Mouse (Mus musculus) forebrain, embryonic 10.5 days (tissue): ENCODE results near the gene Creb3l2. TPM values are rescaled to one million over a fixed set of nuclear protein-coding genes. Genes with fewer than 3 reads are reported as not detected.

Source experiments
- DNase-seq: peaks from one replicate; pipeline ENCODE4 v3.0.0-alpha.2; 2017; ENCODE audit warnings: low spot score; ENCODE audit errors: extremely low spot score
- H3K27ac ChIP-seq: fragments of 300-500 bp; sonication (generic); 2 replicates; pipeline ENCODE4 v1.5.1; 2016; ENCODE audit warnings: mild to moderate bottlenecking
- H3K27me3 ChIP-seq: fragments of 300-500 bp; sonication (generic); 2 replicates; pipeline ENCODE4 v1.6.1; 2016; ENCODE audit warnings: mild to moderate bottlenecking; ENCODE audit not compliant: poor library complexity, severe bottlenecking
- H3K36me3 ChIP-seq: fragments of 300-500 bp; sonication (generic); replicated peaks from 2 replicates; pipeline ENCODE4 v1.6.1; 2016; ENCODE audit warnings: mild to moderate bottlenecking, moderate library complexity
- H3K4me1 ChIP-seq: fragments of 300-500 bp; sonication (generic); 2 replicates; pipeline ENCODE4 v1.6.1; 2016
- H3K4me3 ChIP-seq: fragments of 300-500 bp; sonication (generic); 2 replicates; pipeline ENCODE4 v1.5.1; 2016; ENCODE audit warnings: mild to moderate bottlenecking, moderate library complexity
- H3K9me3 ChIP-seq: fragments of 300-500 bp; sonication (generic); 2 replicates; pipeline ENCODE4 v1.6.1; 2016; ENCODE audit warnings: mild to moderate bottlenecking, moderate library complexity
- WGBS: fragments of 180-500 bp; shearing (Covaris S2); methylation state at CpG from one replicate; pipeline ENCODE4 v1.1.7; 2016; 5-methylcytosine and 5-hydroxymethylcytosine counted together
- polyA plus RNA-seq: library from polyadenylated mRNA; unstranded; fragments of >200 nt; fragmentation: Nextera tagmentation; extraction: Ambion mirVana; gene quantifications from 2 replicates; pipeline ENCODE4 v1.2.1, GENCODE M21; 2016

Gene Creb3l2
- polyA plus RNA-seq, 1 experiment from 2014 or later = 5.2 TPM

- Histone ChIP-seq H3K9me3 (no peaks in the 10 kb centered on the region), H3K27ac (no peak overlapping the region), H3K36me3 (no peaks in the 10 kb centered on the region), H3K27me3 (no peaks in the 10 kb centered on the region), H3K4me3 (no peak overlapping the region), H3K4me1 (peaks cover 27% of the 10 kb centered on the region)
- no peak for DNase-seq
- WGBS = 91% methylated on average over 11 of the region's 11 CpGs
These were observed 41.0 kb downstream of the Creb3l2 start for GRCm38 (mm10) chr6:37400866-37401525.

- peaks cover 26% of the 10 kb centered on the region for H3K4me1 ChIP-seq
- no peaks in the 10 kb centered on the region for H3K36me3 ChIP-seq
- no peak for DNase-seq
- H3K27ac ChIP-seq = no peak overlapping the region
- H3K4me3 ChIP-seq = no peak overlapping the region
- H3K27me3 ChIP-seq = no peaks in the 10 kb centered on the region
- WGBS = 93% methylated on average over 4 of the region's 4 CpGs
- no peaks in the 10 kb centered on the region for H3K9me3 ChIP-seq
These were observed 41.8 kb downstream of the Creb3l2 start for GRCm38 (mm10) chr6:37400167-37400566.

DNA sequence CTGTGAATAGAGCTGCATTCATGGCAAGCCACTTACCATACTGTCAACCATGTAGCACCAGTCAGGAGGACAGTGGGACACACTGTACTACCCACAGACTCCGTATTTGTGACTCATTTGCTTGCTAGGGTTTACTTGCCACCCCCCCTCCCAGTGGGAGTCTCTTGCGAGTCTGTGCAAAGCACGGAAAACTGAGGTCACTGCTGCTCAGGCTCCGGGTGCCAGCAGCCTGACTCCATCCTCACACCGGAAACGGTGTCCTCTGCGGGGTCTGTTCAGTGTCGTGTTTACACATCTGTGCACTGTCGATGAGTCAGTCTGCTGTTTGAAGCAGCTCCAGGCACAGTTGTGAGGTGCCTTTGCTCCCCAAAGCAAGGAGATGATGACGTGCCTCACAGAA is 43.0 kb downstream of the Creb3l2 start:
- H3K4me3 ChIP-seq = no peak overlapping the region
- H3K36me3 ChIP-seq = no peaks in the 10 kb centered on the region
- no peak for DNase-seq
- H3K9me3 ChIP-seq = no peaks in the 10 kb centered on the region
- peaks cover 19% of the 10 kb centered on the region for H3K4me1 ChIP-seq
- H3K27ac ChIP-seq = no peak overlapping the region
- 83% methylated on average over 10 of the region's 10 CpGs for WGBS
- H3K27me3 ChIP-seq = no peaks in the 10 kb centered on the region

GRCm38 (mm10) chr6:37397973-37398372 is 44.0 kb downstream of the Creb3l2 start:
- H3K9me3 ChIP-seq = no peaks in the 10 kb centered on the region
- WGBS = 92% methylated on average over 9 of the region's 9 CpGs

GRCm38 (mm10) chr6:37397254-37397653 is 44.7 kb downstream of the Creb3l2 start:
- no peaks in the 10 kb centered on the region for H3K36me3 ChIP-seq
- no peaks in the 10 kb centered on the region for H3K27me3 ChIP-seq
- no peak for DNase-seq
- no peak overlapping the region for H3K4me3 ChIP-seq
- WGBS = 91% methylated on average over 4 of the region's 4 CpGs
- H3K27ac ChIP-seq = no peak overlapping the region
- peaks cover 27% of the 10 kb centered on the region for H3K4me1 ChIP-seq
- H3K9me3 ChIP-seq = no peaks in the 10 kb centered on the region

More at GRCm38 (mm10) chr6:37397973-37398372, 44.0 kb downstream of the Creb3l2 start:
- Histone ChIP-seq H3K27ac (no peak overlapping the region), H3K4me3 (no peak overlapping the region), H3K27me3 (no peaks in the 10 kb centered on the region), H3K36me3 (no peaks in the 10 kb centered on the region), H3K4me1 (peaks cover 20% of the 10 kb centered on the region)
- no peak for DNase-seq

- Histone ChIP-seq H3K4me1 (peaks cover 20% of the 10 kb centered on the region), H3K36me3 (no peaks in the 10 kb centered on the region), H3K9me3 (no peaks in the 10 kb centered on the region), H3K27ac (no peak overlapping the region), H3K4me3 (no peak overlapping the region), H3K27me3 (no peaks in the 10 kb centered on the region)
- 86% methylated on average over 4 of the region's 4 CpGs for WGBS
- DNase-seq = no peak
These were observed 45.8 kb downstream of the Creb3l2 start for GRCm38 (mm10) chr6:37396127-37396526.

DNA sequence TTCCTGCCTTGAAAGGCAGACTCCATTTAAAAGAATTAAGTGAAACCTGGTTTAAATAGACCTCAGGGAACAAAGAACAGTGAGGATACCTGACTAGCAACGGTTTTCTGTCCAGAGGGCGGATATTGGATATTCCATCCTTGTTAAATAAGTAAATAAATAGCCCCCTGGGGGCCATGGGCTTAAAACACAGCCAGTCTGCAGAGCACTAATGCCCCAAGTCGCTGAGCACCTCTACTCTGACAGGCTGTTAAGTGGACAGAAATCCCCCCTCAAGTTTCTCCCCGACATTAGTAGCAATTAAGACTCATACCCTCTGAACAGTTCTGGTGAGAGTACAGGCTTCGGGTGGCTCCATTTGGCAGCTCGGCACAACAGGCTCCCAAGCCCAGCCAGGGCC is 48.7 kb downstream of the Creb3l2 start:
- 53% methylated on average over 6 of the region's 6 CpGs for WGBS
- no peaks in the 10 kb centered on the region for H3K36me3 ChIP-seq
- DNase-seq = no peak
- H3K27me3 ChIP-seq = no peaks in the 10 kb centered on the region
- no peaks in the 10 kb centered on the region for H3K9me3 ChIP-seq
- no peak overlapping the region for H3K4me3 ChIP-seq
- H3K4me1 ChIP-seq = peaks cover 15% of the 10 kb centered on the region
- no peak overlapping the region for H3K27ac ChIP-seq

GRCm38 (mm10) chr6:37392262-37392661 is 49.7 kb downstream of the Creb3l2 start:
- peak overlapping the region; percentile 1; the same call in 1 of the 2 replicates for H3K27ac ChIP-seq
- no peaks in the 10 kb centered on the region for H3K27me3 ChIP-seq
- H3K4me1 ChIP-seq = peaks cover 15% of the 10 kb centered on the region
- no peak for DNase-seq
- no peaks in the 10 kb centered on the region for H3K9me3 ChIP-seq
- no peaks in the 10 kb centered on the region for H3K36me3 ChIP-seq
- 82% methylated on average over 6 of the region's 6 CpGs for WGBS
- H3K4me3 ChIP-seq = no peak overlapping the region

DNA sequence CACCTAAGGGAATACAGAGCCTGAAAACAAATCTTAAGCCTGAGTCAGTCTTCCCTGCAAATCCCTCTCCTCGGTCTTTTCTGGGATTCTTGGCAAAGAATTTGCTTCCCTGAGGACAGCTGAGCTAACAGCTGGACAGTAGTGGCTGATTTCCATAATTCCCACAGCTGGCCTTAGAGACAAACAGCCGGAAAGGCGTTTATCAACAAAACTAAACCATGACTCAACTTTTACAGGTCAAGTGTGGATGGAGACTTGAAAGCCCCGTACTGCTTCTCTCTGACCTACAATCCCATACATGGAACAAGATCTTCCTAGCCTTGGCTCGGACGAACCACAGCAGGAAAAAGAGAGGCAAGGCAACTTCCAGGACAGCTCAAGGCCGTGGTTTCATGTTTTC is 50.6 kb downstream of the Creb3l2 start:
- 89% methylated on average over 7 of the region's 7 CpGs for WGBS
- H3K27me3 ChIP-seq = no peaks in the 10 kb centered on the region
- no peak overlapping the region for H3K27ac ChIP-seq
- no peak for DNase-seq
- no peaks in the 10 kb centered on the region for H3K9me3 ChIP-seq
- peaks cover 15% of the 10 kb centered on the region for H3K4me1 ChIP-seq
- no peaks in the 10 kb centered on the region for H3K36me3 ChIP-seq
- H3K4me3 ChIP-seq = no peak overlapping the region

GRCm38 (mm10) chr6:37388960-37389359 is 53.0 kb downstream of the Creb3l2 start:
- peaks cover 15% of the 10 kb centered on the region for H3K4me1 ChIP-seq
- no peak overlapping the region for H3K27ac ChIP-seq
- H3K4me3 ChIP-seq = no peak overlapping the region
- H3K27me3 ChIP-seq = no peaks in the 10 kb centered on the region
- no peak for DNase-seq
- H3K36me3 ChIP-seq = no peaks in the 10 kb centered on the region
- WGBS = 86% methylated on average over 8 of the region's 8 CpGs
- H3K9me3 ChIP-seq = no peaks in the 10 kb centered on the region

DNA sequence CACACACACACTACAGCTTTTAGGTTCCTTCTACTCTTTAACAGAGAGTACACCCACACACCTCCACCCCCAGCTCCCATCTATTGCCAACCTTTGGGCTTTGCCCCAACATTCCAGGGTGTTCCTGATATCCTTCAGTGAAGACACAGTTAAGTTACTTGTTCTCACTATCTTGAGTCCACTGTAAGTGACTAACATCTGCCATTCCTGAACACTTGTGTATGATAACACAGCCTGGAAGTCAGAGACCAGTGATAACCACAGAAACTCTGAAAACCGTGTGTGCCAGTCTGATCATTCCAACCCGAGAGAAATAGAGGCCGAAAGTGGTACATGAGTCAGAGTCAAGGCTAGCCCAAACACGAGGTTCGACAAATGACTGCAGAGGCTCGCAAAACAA is 53.4 kb downstream of the Creb3l2 start:
- H3K36me3 ChIP-seq = no peaks in the 10 kb centered on the region
- no peak for DNase-seq
- peaks cover 12% of the 10 kb centered on the region for H3K4me1 ChIP-seq
- H3K27me3 ChIP-seq = no peaks in the 10 kb centered on the region
- no peaks in the 10 kb centered on the region for H3K9me3 ChIP-seq
- no peak overlapping the region for H3K27ac ChIP-seq
- no peak overlapping the region for H3K4me3 ChIP-seq
- 90% methylated on average over 6 of the region's 6 CpGs for WGBS

- 85% methylated on average over 4 of the region's 4 CpGs for WGBS
- H3K9me3 ChIP-seq = no peaks in the 10 kb centered on the region
- H3K27me3 ChIP-seq = no peaks in the 10 kb centered on the region
- H3K4me1 ChIP-seq = peaks cover 3% of the 10 kb centered on the region
- no peak overlapping the region for H3K27ac ChIP-seq
- no peak for DNase-seq
- no peak overlapping the region for H3K4me3 ChIP-seq
- no peaks in the 10 kb centered on the region for H3K36me3 ChIP-seq
These were observed 54.7 kb downstream of the Creb3l2 start for GRCm38 (mm10) chr6:37387281-37387680.

DNA sequence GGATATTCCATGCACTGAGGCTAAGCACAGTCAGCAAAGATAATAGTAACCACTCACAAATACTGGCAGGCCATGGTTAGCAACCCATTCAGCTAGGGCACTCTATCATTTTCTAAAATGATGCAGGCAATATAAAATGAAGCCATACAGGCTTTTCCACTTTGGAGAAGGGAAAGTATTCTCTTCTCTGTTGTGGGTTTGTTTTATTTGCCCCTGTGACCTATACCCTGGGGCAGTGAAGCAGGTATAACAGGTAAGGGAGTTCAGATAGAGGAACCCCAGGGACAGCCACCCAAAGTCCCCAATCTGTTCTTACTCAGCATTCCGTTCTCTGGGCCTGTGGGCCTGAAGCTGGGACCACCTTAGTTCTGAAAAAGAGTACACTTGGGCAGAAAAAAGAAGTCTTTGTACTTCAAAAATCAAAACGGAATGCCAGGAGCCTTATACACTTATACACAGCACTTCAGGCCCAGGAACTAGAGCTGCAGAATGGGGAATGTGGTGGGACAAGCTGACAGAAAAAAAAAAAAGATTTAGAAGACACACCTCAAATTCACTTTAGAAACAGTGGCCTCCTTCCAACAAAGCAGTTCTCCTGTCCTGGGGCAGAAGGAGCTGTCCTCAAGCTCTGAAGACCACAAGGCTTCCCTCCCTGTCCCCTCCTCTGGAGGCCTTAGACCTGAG is 56.2 kb downstream of the Creb3l2 start:
- no peak overlapping the region for H3K4me3 ChIP-seq
- no peak overlapping the region for H3K27ac ChIP-seq
- no peaks in the 10 kb centered on the region for H3K9me3 ChIP-seq
- no peak for DNase-seq
- 78% methylated on average over 2 of the region's 2 CpGs for WGBS
- no peaks in the 10 kb centered on the region for H3K27me3 ChIP-seq
- H3K4me1 ChIP-seq = no peaks in the 10 kb centered on the region
- no peaks in the 10 kb centered on the region for H3K36me3 ChIP-seq
